Mouse (Mus musculus): ENCODE results near the gene Cit.
"Not testable (repeated sequence)": the region's sequence is repeated elsewhere in the genome, so short reads cannot be mapped to it uniquely, and the experiment has no call there.

The Cit gene

DNA sequence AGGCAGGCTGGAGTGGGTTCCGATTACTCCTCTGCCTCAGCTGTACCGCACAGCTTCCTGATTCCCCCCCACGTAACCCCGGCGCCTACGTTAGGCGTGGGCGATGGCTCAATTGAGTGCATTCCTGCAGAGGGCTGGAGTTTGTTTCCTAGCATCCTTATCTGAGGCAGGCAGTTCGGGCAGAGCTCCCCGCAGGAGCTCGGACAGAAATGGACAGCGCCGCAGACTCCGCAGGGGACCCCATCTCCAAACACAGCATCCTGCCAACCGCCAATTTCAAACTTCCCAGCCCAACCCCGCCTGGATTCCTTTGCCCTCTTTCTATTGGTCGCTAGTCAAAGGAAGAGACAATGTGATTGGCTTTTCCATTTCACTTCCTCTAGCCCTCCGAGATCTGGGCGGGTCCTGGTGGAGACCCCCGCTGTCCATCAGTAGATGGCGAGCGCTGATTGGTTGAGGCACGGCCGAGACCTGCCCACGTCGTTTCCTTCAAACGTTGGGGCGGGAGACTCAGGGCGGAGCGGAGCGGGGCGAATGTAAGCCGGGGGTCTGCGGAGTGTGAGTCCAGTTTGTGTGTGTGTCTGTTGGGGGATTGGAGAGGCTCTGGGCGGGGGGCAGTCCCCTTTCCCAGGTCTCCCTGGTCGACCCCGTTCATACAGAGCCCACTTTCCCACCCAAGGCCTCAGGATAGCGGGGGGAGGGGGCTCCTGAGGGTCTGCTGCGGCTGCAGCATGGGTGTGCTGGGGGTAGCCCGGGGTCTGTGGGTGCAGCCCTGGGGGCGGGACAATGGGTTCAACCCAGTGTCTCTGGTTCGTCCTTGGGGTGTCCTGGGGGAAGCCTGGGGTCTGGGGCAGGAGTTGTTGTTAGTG is at the start of gene Cit:
Gene Cit (plus strand): TSS at position 513 of the 869 bp plus-strand sequence.
- peak; percentile 99 for DNase-seq (ENCODE audit: low spot score)

DNA sequence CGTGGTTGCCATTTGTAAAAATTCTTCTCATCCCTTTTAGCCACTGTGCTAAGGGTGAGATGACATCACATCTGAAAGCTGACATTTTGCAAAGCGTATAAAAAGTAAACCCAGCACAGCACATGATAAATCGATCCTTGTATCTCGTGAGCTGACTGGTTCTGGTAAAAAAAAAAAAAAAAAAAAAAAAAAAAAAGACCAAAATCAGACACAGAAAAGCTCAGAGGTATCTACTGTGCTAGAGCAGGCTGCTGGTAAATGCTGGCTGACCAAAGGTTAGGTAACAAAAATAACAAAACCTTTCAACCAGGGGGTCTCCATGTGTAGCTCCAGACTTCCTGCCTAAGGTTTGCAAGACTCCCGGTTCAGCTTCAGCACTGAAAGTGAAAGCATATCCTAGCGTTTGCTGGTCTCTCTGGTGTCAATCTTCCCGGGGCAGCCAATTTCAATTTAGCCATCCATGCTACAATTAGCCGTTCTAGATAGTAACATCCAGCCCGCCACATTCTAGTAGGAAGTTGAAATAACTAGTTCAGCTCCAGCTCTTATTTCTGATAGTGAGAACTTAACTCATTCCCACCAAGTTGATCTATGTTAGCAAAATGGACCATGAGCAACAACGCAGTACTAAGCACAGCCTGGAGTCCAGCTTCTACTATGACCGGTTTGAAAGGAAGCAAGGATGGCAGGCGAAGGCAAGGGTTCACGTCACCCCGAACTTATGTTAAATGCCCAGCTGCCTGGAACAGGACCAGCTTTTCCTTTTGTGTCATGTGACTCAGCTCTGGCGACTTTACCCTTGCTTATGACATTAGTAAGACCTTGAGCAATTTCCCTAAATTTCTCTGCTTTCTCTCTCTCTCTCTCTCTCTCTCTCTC is 45.8 kb upstream of the Cit start:
- DNase-seq (ENCODE audit: low spot score) = no peak

DNA sequence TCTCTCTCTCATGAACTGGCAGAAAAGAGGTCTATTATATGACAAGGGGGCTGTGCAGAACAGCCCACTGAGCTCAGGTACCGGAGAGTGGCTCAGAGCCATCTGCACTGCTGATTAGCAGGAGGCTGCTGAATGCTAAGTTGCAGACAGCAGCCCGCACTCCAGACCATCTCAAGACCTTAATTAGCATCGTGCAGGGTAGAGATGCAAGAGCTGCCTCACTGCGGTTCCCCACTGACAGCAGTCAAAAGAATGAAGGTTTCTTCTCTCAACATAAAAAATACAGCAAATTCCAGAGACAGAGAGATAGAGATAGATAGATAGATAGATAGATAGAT is 45.2 kb upstream of the Cit start:
- no peak for DNase-seq (ENCODE audit: low spot score)

DNA sequence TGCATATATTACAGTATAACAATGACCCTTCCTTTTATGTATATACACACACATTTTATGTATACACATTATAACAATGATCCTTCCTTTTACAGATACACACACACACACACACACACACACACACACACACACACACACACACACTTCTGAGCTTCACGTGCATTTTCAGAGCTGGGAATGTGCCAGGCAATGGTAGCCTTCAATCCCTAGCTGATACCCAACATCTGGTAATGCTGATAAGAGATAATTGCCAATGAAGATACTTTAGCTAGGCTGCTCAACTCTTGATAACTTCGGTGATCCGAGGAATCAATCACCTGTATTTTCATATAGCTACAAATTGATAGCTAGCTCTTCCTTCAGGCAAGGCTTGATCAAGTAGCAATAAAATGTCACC is 32.8 kb upstream of the Cit start:
- DNase-seq (ENCODE audit: low spot score) = no peak

DNA sequence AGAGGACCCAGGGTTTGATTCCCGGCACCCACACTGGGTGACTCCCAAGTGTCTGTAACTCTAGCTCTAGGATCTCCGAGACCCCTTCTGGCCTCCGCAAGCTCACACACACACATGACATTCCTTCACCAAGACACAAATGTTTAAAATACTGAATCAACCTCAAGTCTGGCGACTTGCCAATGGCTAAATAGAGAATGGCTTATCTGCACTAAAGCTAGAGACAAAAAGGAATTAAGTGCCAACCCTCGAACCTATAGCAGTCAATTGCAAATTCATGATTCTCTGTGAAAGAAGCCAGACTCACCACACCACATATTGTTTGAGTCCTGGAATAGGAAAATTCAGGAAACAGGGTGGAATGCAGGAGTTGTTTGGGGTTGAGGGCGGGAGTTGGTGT is 28.1 kb upstream of the Cit start:
- DNase-seq (ENCODE audit: low spot score) = no peak

DNA sequence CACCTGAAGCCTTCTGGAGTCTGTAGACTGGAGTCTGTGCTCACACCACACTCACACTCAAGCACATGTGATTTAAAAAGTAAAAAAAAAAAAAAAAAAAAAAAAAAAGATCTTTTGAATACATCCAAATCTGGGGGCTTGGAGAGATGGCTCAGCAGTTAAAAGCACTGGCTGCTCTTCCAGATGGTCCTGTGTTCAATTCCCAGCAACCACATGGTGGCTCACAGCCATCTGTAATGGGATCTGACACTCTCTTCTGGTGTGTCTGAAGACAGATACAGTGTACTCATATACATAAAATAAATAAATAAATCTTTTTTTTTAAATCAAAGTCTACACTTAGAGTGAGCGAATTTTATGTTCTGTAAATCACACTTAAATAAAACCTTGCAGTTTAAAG is 27.4 kb upstream of the Cit start:
- DNase-seq (ENCODE audit: low spot score) = not testable (repeated sequence)

DNA sequence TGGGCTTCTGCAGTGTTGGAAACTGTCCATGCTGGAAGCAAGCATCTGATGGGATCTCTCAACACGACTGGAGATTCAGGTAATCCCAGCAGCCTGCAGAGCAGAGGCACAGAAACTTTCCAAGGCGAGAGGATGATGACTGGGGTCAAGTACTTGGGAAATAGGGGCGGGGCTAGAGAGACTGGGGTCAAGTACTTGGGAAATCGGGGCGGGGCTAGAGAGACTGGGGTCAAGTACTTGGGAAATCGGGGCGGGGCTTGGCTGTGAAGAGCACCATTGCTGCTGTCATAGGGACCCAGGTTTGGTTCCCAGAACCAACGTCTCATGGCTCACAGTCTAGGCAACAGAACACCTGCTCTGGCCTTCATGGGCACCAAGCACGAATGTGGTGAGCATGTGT is 25.1 kb upstream of the Cit start:
- no peak for DNase-seq (ENCODE audit: low spot score)

DNA sequence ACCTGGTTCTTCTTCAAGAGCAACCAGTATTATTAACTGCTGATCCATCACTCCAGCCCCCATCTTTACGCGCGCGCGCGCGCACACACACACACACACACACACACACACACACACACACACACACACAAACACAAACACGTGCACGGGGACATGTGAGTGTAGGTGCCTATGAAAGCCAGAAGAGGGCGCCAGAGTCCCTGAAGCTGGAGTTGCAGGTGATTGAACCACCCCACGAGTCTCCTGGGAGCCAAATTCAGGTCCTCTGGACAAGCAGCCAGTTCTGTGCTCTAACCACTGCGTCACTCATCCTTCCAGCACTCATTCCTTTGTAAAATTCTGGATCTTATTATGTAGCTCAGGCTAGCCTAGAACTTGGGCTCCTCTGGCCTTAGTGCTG is 23.9 kb upstream of the Cit start:
- no peak for DNase-seq (ENCODE audit: low spot score)

DNA sequence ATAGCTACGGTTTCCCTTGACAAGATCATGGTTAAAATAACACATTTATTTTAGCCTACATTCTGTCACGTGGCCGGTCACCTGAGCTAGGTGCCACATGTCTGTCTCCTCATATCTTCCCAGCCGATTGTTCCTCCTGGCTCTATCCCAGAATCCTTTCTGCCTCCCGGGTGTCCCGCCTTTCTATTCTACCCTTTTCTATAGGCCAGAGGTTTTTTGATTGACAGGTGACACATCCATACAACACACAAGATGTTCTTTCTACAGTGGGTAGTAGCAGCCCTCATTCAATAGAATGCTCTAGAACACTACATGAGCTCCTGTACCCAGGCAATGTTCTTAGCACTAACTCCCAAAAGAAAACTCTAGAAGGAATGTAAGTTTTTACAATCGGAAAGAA is 23.2 kb upstream of the Cit start:
- no peak for DNase-seq (ENCODE audit: low spot score)

DNA sequence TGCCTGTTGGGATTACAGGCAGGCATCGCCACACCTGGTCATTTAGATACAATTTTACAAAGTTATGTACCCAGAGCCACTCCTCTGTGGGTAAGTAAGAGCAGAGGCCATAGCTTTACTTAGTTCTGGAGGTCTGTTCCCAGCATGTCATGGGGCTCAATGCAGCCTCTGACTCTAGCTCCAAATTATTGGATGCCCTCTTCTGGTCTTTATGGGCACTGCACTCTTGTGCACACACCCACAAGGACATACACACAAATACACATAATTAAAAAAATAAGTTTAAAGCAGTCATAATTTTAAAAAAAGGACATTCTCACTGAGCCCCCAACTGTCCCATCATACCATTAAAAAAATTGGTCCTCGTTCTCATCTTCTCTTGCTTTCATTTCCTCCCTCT is 12.3 kb upstream of the Cit start:
- no peak for DNase-seq (ENCODE audit: low spot score)

DNA sequence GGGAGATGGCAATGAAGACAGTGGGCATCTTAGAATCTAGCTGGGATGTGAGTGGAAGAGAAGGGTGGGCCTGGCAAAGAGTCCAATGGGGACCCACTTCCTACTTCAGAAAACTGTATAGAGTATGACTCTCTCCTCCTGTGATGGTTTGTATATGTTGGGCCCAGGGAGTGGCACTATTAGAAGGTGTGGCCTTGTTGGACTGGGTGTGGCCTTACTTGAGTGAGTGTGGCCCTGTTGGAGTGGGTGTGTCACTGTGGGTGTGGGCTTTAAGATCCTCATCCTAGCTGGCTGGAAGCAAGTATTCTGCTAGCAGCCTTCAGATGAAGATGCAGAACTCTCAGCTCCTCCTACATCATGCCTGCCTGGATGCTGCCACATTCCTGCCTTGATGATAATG is 11.3 kb upstream of the Cit start:
- not testable (repeated sequence) for DNase-seq (ENCODE audit: low spot score)

DNA sequence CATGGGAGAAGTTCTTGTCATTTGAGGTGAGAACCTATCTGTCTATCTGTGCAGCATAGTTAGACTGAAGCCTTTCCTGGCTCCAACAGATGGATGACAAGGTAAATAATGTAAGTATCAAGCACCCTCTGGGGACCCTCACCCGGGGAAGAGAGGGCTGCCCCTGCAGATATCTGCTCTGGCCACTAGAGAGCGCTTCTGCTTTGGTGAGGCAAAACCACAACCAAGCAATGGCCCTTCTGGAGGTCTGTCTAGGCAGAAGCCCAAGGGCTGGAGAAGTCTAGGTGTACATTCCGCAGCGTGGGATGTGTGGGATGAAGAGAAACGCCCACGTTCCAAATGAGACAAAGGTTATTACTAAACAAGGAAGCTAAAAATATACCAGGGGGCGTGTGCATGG is 9.8 kb upstream of the Cit start:
- no peak for DNase-seq (ENCODE audit: low spot score)

DNA sequence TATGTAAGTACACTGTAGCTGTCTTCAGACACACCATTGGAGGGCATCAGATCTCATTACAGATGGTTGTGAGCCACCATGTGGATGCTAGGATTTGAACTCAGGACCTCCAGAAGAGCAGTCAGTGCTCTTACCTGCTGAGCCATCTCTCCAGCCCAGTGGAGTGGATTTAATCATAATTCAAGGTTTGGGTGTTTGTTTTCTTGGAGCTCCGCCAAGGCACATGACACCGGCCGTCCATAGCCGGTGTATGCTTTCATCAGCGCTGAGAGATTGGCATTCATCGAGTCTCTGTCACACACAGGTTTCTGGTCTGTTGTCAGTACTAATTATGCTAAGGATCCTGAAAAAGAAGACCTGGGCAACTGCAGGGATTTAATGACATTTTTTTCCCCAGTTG is 7.0 kb upstream of the Cit start:
- DNase-seq (ENCODE audit: low spot score) = no peak

DNA sequence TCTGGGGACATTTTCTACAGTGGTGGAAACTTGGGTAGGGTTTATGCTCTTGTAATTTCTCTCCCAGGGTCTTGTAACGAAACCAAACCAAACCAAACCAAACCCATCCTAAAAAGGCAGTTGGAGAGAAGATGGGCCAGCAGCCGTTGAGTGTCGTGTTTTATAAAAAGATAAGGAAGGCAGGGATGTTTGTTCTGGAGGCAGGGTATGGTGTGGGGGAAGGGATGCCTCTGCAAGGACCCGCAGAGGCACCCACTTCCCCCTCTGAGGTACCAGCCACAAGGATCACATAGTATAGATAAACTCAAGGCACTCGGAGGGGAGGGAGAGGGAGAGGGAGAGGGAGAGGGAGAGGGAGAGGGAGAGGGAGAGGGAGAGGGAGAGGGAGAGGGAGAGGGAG is 4.6 kb upstream of the Cit start:
- DNase-seq (ENCODE audit: low spot score) = no peak

DNA sequence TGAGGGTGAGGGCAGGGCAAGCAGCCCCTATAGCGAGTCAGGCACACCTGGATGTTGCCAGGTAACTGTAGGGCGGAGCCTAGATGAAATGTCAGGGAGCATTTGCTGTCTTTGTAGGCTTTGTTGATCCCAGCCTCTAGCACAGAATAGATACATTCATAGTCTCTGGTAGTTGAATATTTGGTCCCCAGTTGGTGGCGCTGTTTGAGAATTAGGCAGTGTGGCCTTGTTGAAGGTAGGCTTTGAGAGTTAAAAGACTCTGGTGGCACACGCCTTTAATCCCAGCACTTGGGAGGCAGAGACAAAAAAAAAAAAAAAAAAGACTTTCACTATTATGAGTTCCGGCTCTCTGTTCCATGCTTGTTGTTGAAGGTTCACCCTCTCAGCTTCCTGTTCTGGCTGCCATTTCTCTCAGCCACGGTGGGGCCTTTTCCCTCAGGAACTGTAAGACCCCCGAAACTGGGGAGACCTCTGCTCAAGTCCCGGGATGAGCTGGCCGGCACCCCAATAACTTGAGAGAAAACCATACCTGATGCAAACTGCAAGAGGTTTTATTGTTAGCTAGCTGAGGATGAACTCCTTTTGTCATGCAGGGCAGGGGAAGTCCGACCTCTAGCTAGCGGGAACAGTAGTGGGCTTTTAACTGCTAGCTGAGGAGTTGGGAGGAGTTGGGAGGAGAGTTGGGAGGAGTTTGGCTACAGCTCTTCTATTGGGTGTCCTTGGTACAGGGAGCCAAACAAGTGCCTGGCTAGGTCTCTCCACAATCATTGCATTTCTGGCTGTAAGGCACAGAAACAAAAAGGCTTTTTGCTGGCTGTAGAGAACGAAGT is 3.9 kb upstream of the Cit start:
- DNase-seq (ENCODE audit: low spot score) = no peak

DNA sequence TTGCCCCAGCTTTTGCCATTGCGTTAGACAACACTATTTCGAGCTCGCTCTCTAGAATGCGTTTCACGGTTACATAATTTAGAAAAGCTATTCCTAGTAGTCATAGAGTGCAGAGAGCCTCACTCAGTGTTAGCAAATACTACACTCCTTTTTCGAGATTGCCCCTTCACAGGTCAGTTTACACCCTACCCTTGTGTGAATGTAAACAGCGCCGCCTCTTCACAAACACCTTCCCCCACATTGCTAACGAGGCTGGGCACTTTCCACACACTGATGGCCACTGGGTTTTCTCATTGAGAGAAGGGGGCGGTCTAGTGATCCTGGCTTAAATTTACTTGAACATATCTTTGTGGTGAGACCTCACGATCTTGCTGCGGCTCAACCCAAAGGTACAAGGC is 711 bp upstream of the Cit start:
- DNase-seq (ENCODE audit: low spot score) = peak; percentile 65

DNA sequence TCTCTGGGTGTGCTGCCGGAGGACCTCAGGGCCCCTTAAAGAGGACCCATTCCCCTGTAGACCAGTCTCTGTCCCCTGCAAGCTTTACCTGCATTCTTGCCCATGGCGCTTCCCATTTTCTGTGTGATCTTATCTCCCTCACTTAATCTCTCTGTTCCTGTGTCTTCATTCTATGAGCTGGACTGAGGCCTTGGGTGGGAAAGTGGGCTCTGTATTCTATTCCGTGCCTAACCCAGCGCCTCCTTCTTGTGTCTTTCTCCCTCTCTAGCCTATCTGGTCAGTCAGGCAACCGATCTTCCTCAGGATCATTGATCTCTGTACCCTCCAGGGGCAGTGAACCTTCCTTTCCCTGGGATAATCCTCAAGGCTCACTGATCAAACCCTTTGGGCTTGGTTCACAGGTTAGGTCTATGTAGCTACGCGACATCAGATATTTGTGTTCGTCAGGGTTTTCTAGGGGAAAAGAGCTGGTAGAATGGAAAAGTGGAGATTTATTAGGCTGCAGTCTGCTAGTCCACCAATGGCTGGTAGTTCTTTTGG is 627 bp downstream of the Cit start:
- no peak for DNase-seq (ENCODE audit: low spot score)

DNA sequence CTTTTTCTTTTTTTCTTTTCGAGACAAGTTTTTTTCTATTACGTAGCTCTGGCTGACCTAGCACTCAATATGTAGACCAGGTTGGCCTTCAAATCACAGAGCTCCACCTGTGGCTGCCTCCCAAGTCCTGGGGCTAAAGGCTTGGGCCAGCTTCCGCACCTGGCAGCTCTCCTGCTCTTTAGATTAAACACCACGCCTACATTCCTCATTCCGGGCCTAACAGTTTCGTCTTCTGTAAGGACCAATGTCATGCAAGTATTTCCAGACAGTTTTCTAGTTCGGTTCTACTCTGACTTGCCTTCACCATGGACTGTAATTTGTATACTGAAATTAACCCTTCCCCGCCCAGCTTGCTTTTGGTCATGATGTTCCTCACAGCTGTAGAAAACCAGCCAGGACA is 2.1 kb downstream of the Cit start:
- DNase-seq (ENCODE audit: low spot score) = no peak

DNA sequence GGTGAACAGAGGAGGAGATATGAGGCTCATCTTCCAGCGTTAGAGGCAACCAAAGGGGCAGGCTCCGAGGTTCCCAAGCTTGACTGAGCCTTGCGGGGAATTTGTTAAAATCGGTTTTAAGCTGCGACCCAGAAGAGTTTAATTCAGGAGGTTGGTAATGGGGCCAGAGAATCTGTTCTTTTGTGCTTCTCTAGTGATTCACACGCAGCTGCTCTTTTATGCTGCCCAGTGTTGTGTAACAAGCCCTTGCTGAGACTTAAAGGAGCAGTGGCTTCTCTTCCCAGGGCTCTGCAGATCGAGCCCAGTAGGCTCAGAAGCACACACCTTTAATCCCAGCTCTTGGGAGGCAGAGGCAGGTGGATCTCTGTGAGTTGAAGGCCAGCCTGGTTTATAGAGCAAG is 3.4 kb downstream of the Cit start:
- no peak for DNase-seq (ENCODE audit: low spot score)

DNA sequence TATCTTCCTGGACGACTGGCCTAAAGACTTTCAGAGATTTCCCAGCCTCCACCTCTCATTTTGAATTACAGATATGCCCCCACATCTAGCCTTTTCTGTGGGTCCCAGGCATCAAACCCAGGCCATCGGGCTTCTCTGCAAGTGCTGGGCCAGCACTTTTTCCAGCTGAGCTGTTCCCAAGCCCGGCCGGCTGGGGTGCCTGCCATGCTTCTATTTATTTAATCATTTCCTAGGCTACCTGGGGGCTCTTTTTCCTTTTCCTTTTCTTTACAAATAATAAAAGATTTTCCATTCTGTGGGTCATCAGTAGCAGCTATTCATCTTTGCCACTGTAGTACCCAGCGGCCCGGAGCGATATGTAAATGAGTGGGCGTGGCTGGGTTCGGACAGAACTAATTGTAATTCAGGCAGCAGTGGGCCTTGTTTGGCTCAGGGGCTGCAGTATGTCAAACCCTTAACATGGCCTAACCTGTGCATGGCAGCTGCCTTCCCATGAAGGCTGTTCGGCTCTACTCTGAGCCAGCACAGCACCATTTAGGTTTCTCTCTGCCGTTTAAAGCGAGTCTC is 4.3 kb downstream of the Cit start:
- DNase-seq (ENCODE audit: low spot score) = no peak

DNA sequence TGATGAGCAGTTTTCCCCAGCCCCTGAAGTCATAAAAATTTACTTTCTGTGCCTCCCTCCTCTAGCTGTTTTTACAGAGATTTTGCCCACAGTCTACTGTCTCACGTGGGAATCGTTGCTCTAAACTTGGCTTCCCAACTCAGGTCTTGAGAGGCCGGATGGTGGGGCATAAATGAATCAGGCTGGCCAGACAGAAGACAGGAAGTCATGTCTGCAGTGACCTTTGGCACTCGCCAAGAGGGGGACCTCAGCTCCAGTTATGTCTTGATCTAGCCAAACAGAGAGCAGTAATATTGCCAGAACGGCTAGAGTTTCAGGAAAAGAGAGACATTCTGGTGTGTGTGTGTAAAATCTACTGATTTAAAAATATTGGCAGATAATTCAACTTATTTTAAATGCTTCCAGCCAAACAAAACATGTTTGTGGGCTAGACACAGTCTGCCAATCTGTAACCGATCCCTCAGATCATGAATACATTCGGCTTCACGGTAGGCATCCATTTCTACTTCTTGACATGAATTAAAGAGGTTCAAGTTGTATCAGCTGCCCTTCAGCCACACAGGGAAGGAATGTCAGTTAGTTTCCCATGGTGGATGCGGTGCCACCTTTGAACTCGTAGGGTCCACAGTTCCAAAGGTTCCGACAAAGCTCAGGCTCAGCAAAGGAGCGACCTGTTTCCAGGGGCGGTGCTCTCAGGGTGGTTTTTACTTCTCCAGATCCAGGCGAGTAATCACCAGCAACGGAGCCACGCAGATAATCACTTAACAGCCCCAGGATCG is 5.4 kb downstream of the Cit start:
- no peak for DNase-seq (ENCODE audit: low spot score)

All from embryo, embryonic 10.5 days (tissue).